ENCODE assay signal across 10 mouse cellular contexts in genomic region chr16:69469024-69469780, GRCm38 (mm10).
DNase-seq lines count a peak whose midpoint lies in the region; ATAC-seq and TF ChIP-seq lines count a peak whose summit lies in the region.
"Had no signal": no experiment of that assay in that cellular context is flagged by ENCODE, and none has a peak within 500 bp of the region (broad histone marks: within the 10 kb centered on the region; RNA-seq: fewer than 3 reads in every experiment).

No protein-coding gene starts in this region.

- H3K4me1 ChIP-seq in embryonic facial prominence, embryonic 13.5 days: no peaks in the 10 kb centered on the region
- H3K4me1 ChIP-seq in midbrain, embryonic 11.5 days (ENCODE audit: control insufficient read depth, insufficient read depth, low read length): no peaks in the 10 kb centered on the region; the same call in 1 of the 2 replicates
- H3K4me1 ChIP-seq in intestine, embryonic 15.5 days (replicated peaks): no peaks in the 10 kb centered on the region
- no peaks in the 10 kb centered on the region for H3K4me1 ChIP-seq in stomach, postnatal 0 days (replicated peaks; ENCODE audit: control insufficient read depth, insufficient read depth)

- no peak for ATAC-seq in embryonic facial prominence, embryonic 13.5 days (ENCODE audit: insufficient number of reproducible peaks, insufficient read depth, low FRiP score, low TSS enrichment, low read depth)
- 0 out of 2 replicates have a peak, but pooled peaks have one; percentile 59 for ATAC-seq in midbrain, embryonic 11.5 days (ENCODE audit: low FRiP score)
- ATAC-seq in megakaryocyte progenitor cell, adult 5-6 weeks (replicated peaks; ENCODE audit: poor library complexity): no peak
- no peak for ATAC-seq in intestine, embryonic 15.5 days
- no peak for ATAC-seq in stomach, postnatal 0 days (ENCODE audit: low FRiP score, low TSS enrichment)

- 32% methylated on average over 9 of the region's 9 CpGs for WGBS in embryonic facial prominence, embryonic 13.5 days
- 39% methylated on average over 9 of the region's 9 CpGs for WGBS in midbrain, embryonic 11.5 days
- 48% methylated on average over 9 of the region's 9 CpGs for WGBS in intestine, embryonic 15.5 days
- 45% methylated on average over 9 of the region's 9 CpGs for WGBS in stomach, postnatal 0 days

- H3K4me3 ChIP-seq in embryonic facial prominence, embryonic 13.5 days: no peak overlapping the region
- no peak overlapping the region for H3K4me3 ChIP-seq in midbrain, embryonic 11.5 days (ENCODE audit: low read depth, low read length)
- no peak overlapping the region for H3K4me3 ChIP-seq in intestine, embryonic 15.5 days (replicated peaks)
- no peak overlapping the region for H3K4me3 ChIP-seq in stomach, postnatal 0 days (ENCODE audit: low read depth, low read length)
- H3K4me3 ChIP-seq: myocyte had no signal

- no peaks in the 10 kb centered on the region for H3K27me3 ChIP-seq in embryonic facial prominence, embryonic 13.5 days
- H3K27me3 ChIP-seq in midbrain, embryonic 11.5 days (ENCODE audit: control insufficient read depth, insufficient read depth, low read length): no peaks in the 10 kb centered on the region
- no peaks in the 10 kb centered on the region for H3K27me3 ChIP-seq in intestine, embryonic 15.5 days (replicated peaks)
- H3K27me3 ChIP-seq in stomach, postnatal 0 days (ENCODE audit: control insufficient read depth, insufficient read depth, low read length): no peaks in the 10 kb centered on the region

- no peaks in the 10 kb centered on the region for H3K9me3 ChIP-seq in embryonic facial prominence, embryonic 13.5 days
- no peaks in the 10 kb centered on the region for H3K9me3 ChIP-seq in midbrain, embryonic 11.5 days (ENCODE audit: control insufficient read depth, low read length)
- H3K9me3 ChIP-seq in intestine, embryonic 15.5 days: no peaks in the 10 kb centered on the region
- no peaks in the 10 kb centered on the region for H3K9me3 ChIP-seq in stomach, postnatal 0 days (ENCODE audit: control insufficient read depth, low read length)

- no peak for TF ChIP-seq CTCF in stomach, postnatal 0 days (IDR thresholded peaks at IDR 0.05; ENCODE audit: low read depth)

- H3K36me3 ChIP-seq in embryonic facial prominence, embryonic 13.5 days: no peaks in the 10 kb centered on the region
- H3K36me3 ChIP-seq in midbrain, embryonic 11.5 days (ENCODE audit: control insufficient read depth, insufficient read depth, low read length): no peaks in the 10 kb centered on the region
- no peaks in the 10 kb centered on the region for H3K36me3 ChIP-seq in intestine, embryonic 15.5 days
- no peaks in the 10 kb centered on the region for H3K36me3 ChIP-seq in stomach, postnatal 0 days (ENCODE audit: control insufficient read depth, insufficient read depth, low read length)

- peak; percentile 45 for DNase-seq in brain, embryonic 18.5 days (ENCODE audit: low read depth, low spot score)
- peak; percentile 7 for DNase-seq in layer of hippocampus, adult 11-12 months (ENCODE audit: low spot score)
- no peak for DNase-seq in midbrain, embryonic 11.5 days (ENCODE audit: low spot score, missing footprints)
- DNase-seq in lung, postnatal 14 days: no peak
- no peak for DNase-seq in stomach, postnatal 0 days (ENCODE audit: low spot score)
- DNase-seq: cerebellum, adult 11 months had no signal

- H3K9ac ChIP-seq in embryonic facial prominence, embryonic 13.5 days: no peak overlapping the region
- H3K9ac ChIP-seq in midbrain, embryonic 11.5 days (ENCODE audit: low read length): no peak overlapping the region
- H3K9ac ChIP-seq in intestine, embryonic 15.5 days: no peak overlapping the region
- H3K9ac ChIP-seq in stomach, postnatal 0 days (ENCODE audit: low read length): no peak overlapping the region

- peak overlapping the region; percentile 26; the same call in 1 of the 2 replicates for H3K4me2 ChIP-seq in embryonic facial prominence, embryonic 13.5 days
- H3K4me2 ChIP-seq in midbrain, embryonic 11.5 days: peak overlapping the region; percentile 32
- H3K4me2 ChIP-seq in intestine, embryonic 15.5 days (replicated peaks): no peak overlapping the region
- no peak overlapping the region for H3K4me2 ChIP-seq in stomach, postnatal 0 days (replicated peaks; ENCODE audit: low read depth)

- no peak overlapping the region for H3K27ac ChIP-seq in embryonic facial prominence, embryonic 13.5 days
- no peak overlapping the region for H3K27ac ChIP-seq in midbrain, embryonic 11.5 days (ENCODE audit: low read depth, low read length)
- H3K27ac ChIP-seq in intestine, embryonic 15.5 days: no peak overlapping the region
- H3K27ac ChIP-seq in stomach, postnatal 0 days (replicated peaks): no peak overlapping the region

- TF ChIP-seq EP300 in stomach, postnatal 0 days (optimal IDR thresholded peaks at IDR 0.05): no peak

Comparison
In these comparisons a context has a peak if more than half of its experiments do, and no peak if none do; other contexts are left out.
1. DNase-seq: peak in brain, embryonic 18.5 days (single experiment) and layer of hippocampus, adult 11-12 months (single experiment); none in midbrain, embryonic 11.5 days (single experiment), lung, postnatal 14 days (single experiment) and stomach, postnatal 0 days (single experiment).
2. H3K4me2 ChIP-seq: peak in embryonic facial prominence, embryonic 13.5 days (single experiment) and midbrain, embryonic 11.5 days (single experiment); none in intestine, embryonic 15.5 days (single experiment) and stomach, postnatal 0 days (single experiment).